8 mouse cellular contexts compared by ENCODE assay signal in the genomic region with DNA sequence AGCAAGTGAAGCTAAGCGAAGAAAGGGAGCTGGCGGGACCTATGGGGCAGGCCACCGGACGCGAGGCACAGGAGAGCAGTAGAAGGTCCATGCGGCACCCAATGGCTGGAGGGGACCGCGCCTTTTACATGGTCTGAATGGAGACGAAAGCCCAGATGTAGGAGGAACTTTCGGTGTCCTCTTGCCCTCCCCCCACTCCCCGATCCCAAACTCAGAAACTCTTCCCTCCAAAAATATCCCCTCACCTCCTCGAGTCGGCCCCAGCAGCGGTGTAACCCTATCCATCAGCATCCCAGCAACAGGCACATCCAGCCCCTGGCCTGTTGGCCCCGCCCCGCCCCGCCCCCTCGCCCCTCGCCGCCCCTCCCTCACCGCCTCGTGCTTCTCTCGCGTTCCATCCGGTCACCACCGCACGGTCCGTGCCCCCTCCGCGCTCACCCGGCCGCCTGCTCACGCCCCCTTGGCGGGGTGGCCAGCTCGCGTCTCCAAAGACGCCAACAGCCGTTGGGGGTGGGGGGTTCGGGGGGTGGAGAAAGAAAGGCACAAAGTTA. TPM values are rescaled to one million over a fixed set of nuclear protein-coding genes. Genes with fewer than 3 reads are reported as not detected.
DNase-seq lines count a peak whose midpoint lies in the region; ATAC-seq and TF ChIP-seq lines count a peak whose summit lies in the region.

A gene (minus strand): TSS at position 301 of the 551 bp plus-strand sequence.

- WGBS in forebrain, embryonic 10.5 days = 12% methylated on average over 29 of the region's 39 CpGs
- WGBS in hindbrain, postnatal 0 days = 34% methylated on average over 31 of the region's 39 CpGs

- H3K4me2 ChIP-seq in hindbrain, postnatal 0 days (ENCODE audit: low read depth, low read length) = peak within 1 kb of the TSS; percentile 61

- peaks cover 4% of the 10 kb centered on the region for H3K4me1 ChIP-seq in megakaryocyte, embryonic 14.5 days
- peaks cover 16% of the 10 kb centered on the region for H3K4me1 ChIP-seq in forebrain, embryonic 10.5 days
- no peaks in the 10 kb centered on the region for H3K4me1 ChIP-seq in hindbrain, postnatal 0 days (ENCODE audit: insufficient read depth, low read length)

- ATAC-seq in megakaryocyte, adult 5-6 weeks (ENCODE audit: poor library complexity, severe bottlenecking) = no peak
- ATAC-seq in hindbrain, postnatal 0 days = peak; percentile 78

- H3K9ac ChIP-seq in hindbrain, postnatal 0 days (replicated peaks; ENCODE audit: low read length) = no peak within 1 kb of the TSS

- H3K36me3 ChIP-seq in megakaryocyte, embryonic 14.5 days (replicated peaks; ENCODE audit: low read length) = no peaks in the 10 kb centered on the region
- no peaks in the 10 kb centered on the region for H3K36me3 ChIP-seq in forebrain, embryonic 10.5 days (replicated peaks)
- H3K36me3 ChIP-seq in hindbrain, postnatal 0 days (ENCODE audit: insufficient read depth, low read length) = no peaks in the 10 kb centered on the region

- peak within 1 kb of the TSS; percentile 89 for H3K4me3 ChIP-seq in megakaryocyte, embryonic 14.5 days (replicated peaks)
- peak within 1 kb of the TSS; percentile 54 for H3K4me3 ChIP-seq in forebrain, embryonic 10.5 days
- peak within 1 kb of the TSS; percentile 35 for H3K4me3 ChIP-seq in hindbrain, postnatal 0 days (ENCODE audit: low read length)

- DNase-seq in forebrain, embryonic 10.5 days (ENCODE audit: extremely low spot score, low spot score) = peak; percentile 74
- DNase-seq in hindbrain, postnatal 0 days (ENCODE audit: low spot score) = peak; percentile 2
- peak; percentile 10 for DNase-seq in lung, postnatal 10 days
- peak; percentile 33 for DNase-seq in testis, postnatal 14 days (ENCODE audit: low spot score)
- DNase-seq in spleen, adult 12 weeks (ENCODE audit: low spot score) = no peak
- DNase-seq in cerebellum, adult 11-12 months = no peak

- TF ChIP-seq CTCF in hindbrain, postnatal 0 days (IDR thresholded peaks at IDR 0.05; ENCODE audit: low read depth) = no peak

- peaks cover 32% of the 10 kb centered on the region for H3K27me3 ChIP-seq in megakaryocyte, embryonic 14.5 days (replicated peaks)
- H3K27me3 ChIP-seq in forebrain, embryonic 10.5 days (ENCODE audit: poor library complexity, severe bottlenecking) = peaks cover 35% of the 10 kb centered on the region
- H3K27me3 ChIP-seq in hindbrain, postnatal 0 days (ENCODE audit: insufficient read depth, low read length) = peaks cover 18% of the 10 kb centered on the region; the same call in 1 of the 2 replicates

- peak within 1 kb of the TSS; percentile 87 for H3K27ac ChIP-seq in forebrain, embryonic 10.5 days
- no peak within 1 kb of the TSS for H3K27ac ChIP-seq in hindbrain, postnatal 0 days

- H3K9me3 ChIP-seq in megakaryocyte, embryonic 14.5 days = no peaks in the 10 kb centered on the region
- H3K9me3 ChIP-seq in forebrain, embryonic 10.5 days = no peaks in the 10 kb centered on the region
- H3K9me3 ChIP-seq in hindbrain, postnatal 0 days (ENCODE audit: low read length) = no peaks in the 10 kb centered on the region

RNA-seq across cellular contexts. Expression of the gene that starts here (rescaled TPM):
- not detected in 2 replicates for polyA plus RNA-seq in megakaryocyte, embryonic 14.5 days (2012; ENCODE audit: insufficient read depth, low replicate concordance)
- not detected in 2 replicates for total RNA-seq in megakaryocyte, adult 5-6 weeks (2015)
- total RNA-seq in megakaryocyte, adult 5-6 weeks (2017) = 0.04 TPM in 1 of 2 replicates, not detected in the other
- 73.3 and 79.8 TPM in 2 replicates for polyA plus RNA-seq in forebrain, embryonic 10.5 days (2016; fragmentation: Nextera tagmentation; extraction: Ambion mirVana)
- total RNA-seq in hindbrain, postnatal 0 days (2014; rRNA removed) = 0.05 TPM in 1 of 2 replicates, not detected in the other
- polyA plus RNA-seq in hindbrain, postnatal 0 days (2015; fragmentation: Nextera tagmentation; extraction: Ambion mirVana) = 0.04 and 0.15 TPM in 2 replicates

Comparison
In these comparisons a context has a peak if more than half of its experiments do, and no peak if none do; other contexts are left out.
1. RNA of the gene that starts here (polyA plus RNA-seq): 73.3 to 79.8 TPM in forebrain, embryonic 10.5 days; 0.04 to 0.15 TPM in hindbrain, postnatal 0 days and not detected in megakaryocyte, embryonic 14.5 days; every median in the first group is over 10 times any median in the second.
2. Peak in DNase-seq, ATAC-seq, H3K4me3 ChIP-seq and H3K4me2 ChIP-seq in hindbrain, postnatal 0 days; RNA of the gene not detected or under 1 TPM.
3. H3K4me3 ChIP-seq: peak in every context shown above with its lines; median percentile 89 in megakaryocyte, embryonic 14.5 days; 54 in forebrain, embryonic 10.5 days; 35 in hindbrain, postnatal 0 days.
4. DNase-seq: peak in forebrain, embryonic 10.5 days (single experiment), lung, postnatal 10 days (single experiment) and testis, postnatal 14 days (single experiment); none in spleen, adult 12 weeks (single experiment) and cerebellum, adult 11-12 months (single experiment).